Mouse (Mus musculus): ENCODE measurements at regions not wholly inside any gene's neighbourhood (a gene's known extent, or its start where the extent isn't known, plus 50 kb on each side); places are given as distances from the start of the nearest gene placed in this dataset.

- no peak for TF ChIP-seq CTCF (IDR thresholded peaks at IDR 0.05; ENCODE audit: low read depth, low read length)
- no peak for TF ChIP-seq POLR2A (IDR thresholded peaks at IDR 0.05; ENCODE audit: borderline replicate concordance, low read depth, low read length)
- Histone ChIP-seq H3K27ac (ENCODE audit: insufficient read depth, low read depth, low read length) (no peak overlapping the region), H3K4me3 (ENCODE audit: insufficient read depth, low read length) (no peak overlapping the region), H3K4me1 (ENCODE audit: control insufficient read depth, insufficient read depth, low read length) (no peaks in the 10 kb centered on the region)
Measured at GRCm38 (mm10) chr3:50999745-51000144, 224.5 kb upstream of the Noct start.

DNA sequence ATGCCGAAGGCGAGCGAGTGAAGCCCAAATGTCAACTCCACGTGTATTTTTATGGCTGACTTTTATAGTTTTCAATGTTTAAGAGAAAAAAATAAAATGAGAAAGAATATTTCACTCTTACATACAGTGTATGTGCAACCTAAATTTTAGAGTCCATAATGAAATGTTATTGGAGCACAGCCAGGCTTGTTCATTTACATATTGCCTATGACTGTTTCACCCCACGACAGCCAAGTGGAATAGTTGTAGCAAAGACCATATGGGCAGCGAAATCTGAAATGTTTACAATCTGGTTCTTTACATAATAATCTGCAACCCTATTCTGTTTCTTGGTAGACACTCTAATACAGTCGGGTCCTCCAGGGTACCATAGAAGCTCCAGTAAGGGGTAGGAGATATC is 223.3 kb upstream of the Noct start:
- Histone ChIP-seq H3K27ac (ENCODE audit: insufficient read depth, low read depth, low read length) (no peak overlapping the region), H3K4me3 (ENCODE audit: insufficient read depth, low read length) (no peak overlapping the region), H3K4me1 (ENCODE audit: control insufficient read depth, insufficient read depth, low read length) (no peaks in the 10 kb centered on the region)
- TF ChIP-seq CTCF (IDR thresholded peaks at IDR 0.05; ENCODE audit: low read depth, low read length) (no peak), POLR2A (IDR thresholded peaks at IDR 0.05; ENCODE audit: borderline replicate concordance, low read depth, low read length) (no peak)

DNA sequence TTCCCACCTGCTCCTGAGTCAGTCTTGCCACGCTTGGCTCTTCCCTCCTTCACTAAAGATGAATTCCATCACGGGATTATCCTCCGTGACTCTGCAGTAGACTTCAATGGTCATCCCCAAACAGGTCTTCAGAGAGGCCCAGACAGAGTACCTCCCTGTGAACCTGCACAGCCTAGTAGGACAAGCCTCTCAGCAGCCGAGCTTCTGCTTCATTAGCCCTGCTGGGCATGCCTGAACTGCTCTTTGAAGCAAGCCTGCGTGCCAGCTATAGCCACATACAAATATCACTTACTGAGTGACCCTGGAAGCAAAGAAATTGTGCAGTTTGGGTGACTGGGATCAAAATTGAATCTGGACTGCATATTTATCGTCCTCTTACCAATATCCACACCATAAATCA is 221.6 kb upstream of the Noct start:
- Histone ChIP-seq H3K4me1 (ENCODE audit: control insufficient read depth, insufficient read depth, low read length) (no peaks in the 10 kb centered on the region), H3K27ac (ENCODE audit: insufficient read depth, low read depth, low read length) (no peak overlapping the region), H3K4me3 (ENCODE audit: insufficient read depth, low read length) (no peak overlapping the region)
- TF ChIP-seq POLR2A (IDR thresholded peaks at IDR 0.05; ENCODE audit: borderline replicate concordance, low read depth, low read length) (no peak), CTCF (IDR thresholded peaks at IDR 0.05; ENCODE audit: low read depth, low read length) (no peak)

GRCm38 (mm10) chr3:51003506-51004170 is 220.6 kb upstream of the Noct start:
- no peak for TF ChIP-seq CTCF (IDR thresholded peaks at IDR 0.05; ENCODE audit: low read depth, low read length)
- TF ChIP-seq POLR2A (IDR thresholded peaks at IDR 0.05; ENCODE audit: borderline replicate concordance, low read depth, low read length) = no peak
- Histone ChIP-seq H3K4me1 (ENCODE audit: control insufficient read depth, insufficient read depth, low read length) (no peaks in the 10 kb centered on the region), H3K4me3 (ENCODE audit: insufficient read depth, low read length) (no peak overlapping the region), H3K27ac (ENCODE audit: insufficient read depth, low read depth, low read length) (no peak overlapping the region)

DNA sequence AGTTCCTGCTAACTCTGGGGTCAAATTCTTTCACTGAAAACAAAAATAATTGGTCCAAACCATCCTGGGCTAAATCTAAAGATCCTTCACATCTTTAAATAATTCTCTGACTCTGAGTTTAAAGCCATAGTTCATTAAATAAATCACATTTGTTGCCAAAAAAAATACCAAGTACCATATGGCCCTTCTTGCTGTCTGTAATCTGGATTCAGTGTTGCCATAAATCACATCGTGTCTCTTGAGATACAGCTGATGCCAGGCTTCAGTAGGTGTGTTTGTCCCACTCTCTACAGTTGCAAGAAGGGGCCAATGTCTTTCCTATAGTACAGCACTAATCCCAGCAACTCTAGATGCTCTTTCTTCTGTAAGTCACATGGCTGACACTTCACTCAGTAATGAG is 220.0 kb upstream of the Noct start:
- H3K27ac ChIP-seq (ENCODE audit: insufficient read depth, low read depth, low read length) = no peak overlapping the region
- H3K4me1 ChIP-seq (ENCODE audit: control insufficient read depth, insufficient read depth, low read length) = no peaks in the 10 kb centered on the region
- no peak for TF ChIP-seq CTCF (IDR thresholded peaks at IDR 0.05; ENCODE audit: low read depth, low read length)
- no peak for TF ChIP-seq POLR2A (IDR thresholded peaks at IDR 0.05; ENCODE audit: borderline replicate concordance, low read depth, low read length)
- no peak overlapping the region for H3K4me3 ChIP-seq (ENCODE audit: insufficient read depth, low read length)

GRCm38 (mm10) chr3:51009098-51009497 is 215.1 kb upstream of the Noct start:
- TF ChIP-seq POLR2A (IDR thresholded peaks at IDR 0.05; ENCODE audit: borderline replicate concordance, low read depth, low read length) = no peak
- no peak for TF ChIP-seq CTCF (IDR thresholded peaks at IDR 0.05; ENCODE audit: low read depth, low read length)

GRCm38 (mm10) chr3:51019650-51020346 is 204.4 kb upstream of the Noct start:
- H3K4me3 ChIP-seq (ENCODE audit: insufficient read depth, low read length) = no peak overlapping the region
- H3K4me1 ChIP-seq (ENCODE audit: control insufficient read depth, insufficient read depth, low read length) = no peaks in the 10 kb centered on the region
- no peak overlapping the region for H3K27ac ChIP-seq (ENCODE audit: insufficient read depth, low read depth, low read length)
- TF ChIP-seq POLR2A (IDR thresholded peaks at IDR 0.05; ENCODE audit: borderline replicate concordance, low read depth, low read length) (no peak), CTCF (IDR thresholded peaks at IDR 0.05; ENCODE audit: low read depth, low read length) (no peak)

More at GRCm38 (mm10) chr3:51009098-51009497, 215.1 kb upstream of the Noct start:
- Histone ChIP-seq H3K4me3 (ENCODE audit: insufficient read depth, low read length) (no peak overlapping the region), H3K4me1 (ENCODE audit: control insufficient read depth, insufficient read depth, low read length) (no peaks in the 10 kb centered on the region), H3K27ac (ENCODE audit: insufficient read depth, low read depth, low read length) (no peak overlapping the region)

GRCm38 (mm10) chr3:51024655-51025054 is 199.6 kb upstream of the Noct start:
- TF ChIP-seq CTCF (IDR thresholded peaks at IDR 0.05; ENCODE audit: low read depth, low read length) = no peak
- TF ChIP-seq POLR2A (IDR thresholded peaks at IDR 0.05; ENCODE audit: borderline replicate concordance, low read depth, low read length) = no peak
- Histone ChIP-seq H3K4me1 (ENCODE audit: control insufficient read depth, insufficient read depth, low read length) (no peaks in the 10 kb centered on the region), H3K27ac (ENCODE audit: insufficient read depth, low read depth, low read length) (no peak overlapping the region), H3K4me3 (ENCODE audit: insufficient read depth, low read length) (no peak overlapping the region)

DNA sequence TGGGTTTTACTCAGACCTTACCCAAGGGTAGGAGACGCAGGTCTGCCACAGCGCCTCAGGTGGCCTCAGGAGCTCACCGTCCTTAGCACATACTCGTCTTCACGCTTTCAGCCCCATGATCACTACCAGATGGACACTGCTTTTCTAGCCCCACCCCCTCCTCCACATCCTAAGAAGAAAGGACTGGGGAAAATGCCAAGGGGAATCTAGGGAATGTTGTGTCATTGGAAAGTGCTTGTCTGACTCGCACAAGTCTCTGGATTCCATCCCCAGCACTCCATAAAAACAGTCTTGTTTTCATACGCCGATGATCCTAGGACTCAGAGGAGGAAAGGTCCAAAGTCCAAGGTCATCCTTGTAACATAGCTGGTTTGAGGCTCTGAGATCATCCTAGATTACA is 192.4 kb upstream of the Noct start:
- no peak overlapping the region for H3K4me3 ChIP-seq (ENCODE audit: insufficient read depth, low read length)
- H3K27ac ChIP-seq (ENCODE audit: insufficient read depth, low read depth, low read length) = no peak overlapping the region
- no peaks in the 10 kb centered on the region for H3K4me1 ChIP-seq (ENCODE audit: control insufficient read depth, insufficient read depth, low read length)
- no peak for TF ChIP-seq POLR2A (IDR thresholded peaks at IDR 0.05; ENCODE audit: borderline replicate concordance, low read depth, low read length)
- no peak for TF ChIP-seq CTCF (IDR thresholded peaks at IDR 0.05; ENCODE audit: low read depth, low read length)

DNA sequence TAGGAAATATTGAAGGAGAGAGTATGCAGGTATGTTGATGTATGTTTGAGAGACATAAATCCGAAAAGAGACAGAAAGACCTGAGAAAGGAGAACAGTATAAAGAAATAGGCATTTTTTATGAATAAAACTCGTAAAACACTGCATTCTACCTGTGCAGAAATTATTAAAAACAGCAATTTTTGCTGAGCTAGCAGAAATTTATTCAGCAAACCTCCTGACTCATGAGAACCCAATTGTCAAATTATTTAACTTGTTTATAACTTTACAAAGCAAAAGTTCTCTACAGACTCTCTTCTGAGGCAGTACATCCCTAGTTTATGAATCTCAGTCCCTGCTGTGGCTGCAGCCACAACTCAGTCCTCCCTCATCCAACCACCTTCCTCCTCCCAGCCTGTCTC is 191.0 kb upstream of the Noct start:
- Histone ChIP-seq H3K4me3 (ENCODE audit: insufficient read depth, low read length) (no peak overlapping the region), H3K27ac (ENCODE audit: insufficient read depth, low read depth, low read length) (no peak overlapping the region), H3K4me1 (ENCODE audit: control insufficient read depth, insufficient read depth, low read length) (no peaks in the 10 kb centered on the region)
- no peak for TF ChIP-seq CTCF (IDR thresholded peaks at IDR 0.05; ENCODE audit: low read depth, low read length)
- no peak for TF ChIP-seq POLR2A (IDR thresholded peaks at IDR 0.05; ENCODE audit: borderline replicate concordance, low read depth, low read length)

Measured in bone marrow macrophage, adult 2 months (primary cell).